Mouse (Mus musculus) lung, postnatal 0 days (tissue): ENCODE measurements around the gene Mov10. TPM values are rescaled to one million over a fixed set of nuclear protein-coding genes. Genes with fewer than 3 reads are reported as not detected.

Source experiments
- ATAC-seq: fragments of 200-750 bp; cut with Nextera tagmentation; 2 replicates; pipeline ENCODE4 v1.8.0; 2017; ENCODE audit warnings: moderate library complexity
- DNase-seq: peaks from one replicate; pipeline ENCODE4 v3.0.0-alpha.2; 2016; ENCODE audit warnings: low spot score
- H3K27ac ChIP-seq: fragments of 300-500 bp; sonication (generic); 2 replicates; pipeline ENCODE4 v1.5.1; 2014; ENCODE audit warnings: antibody characterized with exemption, mild to moderate bottlenecking, low read length, mixed read lengths
- H3K27me3 ChIP-seq: fragments of 300-500 bp; sonication (generic); replicated peaks from 2 replicates; pipeline ENCODE4 v1.6.1; 2014; ENCODE audit warnings: low read length, mixed read lengths; ENCODE audit not compliant: insufficient read depth
- H3K36me3 ChIP-seq: fragments of 300-500 bp; sonication (generic); 2 replicates; pipeline ENCODE4 v1.6.1; 2014; ENCODE audit warnings: low read length, mixed read lengths; ENCODE audit not compliant: insufficient read depth
- H3K4me1 ChIP-seq: fragments of 300-500 bp; sonication (generic); 2 replicates; pipeline ENCODE4 v1.6.1; 2014; ENCODE audit warnings: antibody characterized with exemption, low read depth, low read length, mixed read lengths; ENCODE audit not compliant: insufficient read depth
- H3K4me2 ChIP-seq: fragments of 300-500 bp; sonication (generic); replicated peaks from 2 replicates; pipeline ENCODE4 v1.6.1; 2014; ENCODE audit warnings: low read depth, mild to moderate bottlenecking, low read length, moderate library complexity, mixed read lengths
- H3K4me3 ChIP-seq: fragments of 300-500 bp; sonication (generic); 2 replicates; pipeline ENCODE4 v1.5.1; 2014; ENCODE audit warnings: low read depth, low read length
- H3K9ac ChIP-seq: fragments of 300-500 bp; sonication (generic); replicated peaks from 2 replicates; pipeline ENCODE4 v1.6.1; 2014; ENCODE audit warnings: low read depth, mild to moderate bottlenecking
- H3K9me3 ChIP-seq: fragments of 300-500 bp; sonication (generic); 2 replicates; pipeline ENCODE4 v1.6.1; 2016; ENCODE audit warnings: low read length, mixed read lengths
- CTCF ChIP-seq: IDR thresholded peaks from 2 replicates; pipeline ENCODE4 v1.5.1; 2016; ENCODE audit warnings: antibody characterized with exemption, mild to moderate bottlenecking
- EP300 ChIP-seq: IDR thresholded peaks from 2 replicates; pipeline ENCODE4 v1.6.1; 2016; ENCODE audit warnings: antibody characterized with exemption, mild to moderate bottlenecking, control low read depth
- WGBS: fragments of 180-500 bp; shearing (Covaris S2); extraction: QIAGEN DNeasy Blood & Tissue Kit; methylation state at CpG from one replicate; pipeline ENCODE4 v1.1.7; 2014; 5-methylcytosine and 5-hydroxymethylcytosine counted together
- polyA plus RNA-seq: library from polyadenylated mRNA; unstranded; fragments of >200 nt; fragmentation: Nextera tagmentation; extraction: Ambion mirVana; gene quantifications from 2 replicates; pipeline ENCODE4 v1.2.1, GENCODE M21; 2015

Mov10 gene
- polyA plus RNA-seq, 1 experiment from 2014 or later = 22.2 TPM

DNA sequence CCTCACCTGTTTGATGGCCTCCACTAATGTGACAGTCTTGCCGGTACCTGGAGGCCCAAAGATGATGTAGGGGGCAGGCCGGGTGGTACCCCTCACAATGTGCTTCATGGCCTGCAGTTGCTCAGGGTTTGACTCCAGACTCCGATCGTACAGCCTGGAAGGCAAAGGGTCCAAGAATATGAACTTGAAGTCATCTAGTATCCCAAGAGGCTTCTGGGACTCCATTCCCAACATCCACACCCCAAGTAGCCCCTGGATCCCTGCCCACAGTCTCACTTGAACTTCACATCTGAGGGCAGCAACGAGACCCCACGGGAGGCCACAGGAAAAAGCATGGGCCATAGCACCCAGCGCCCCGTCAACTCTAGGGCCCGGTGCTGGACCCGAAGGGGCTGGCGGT, 17.7 kb downstream of the Mov10 start:
- TF ChIP-seq EP300 (no peak), CTCF (no peak)
- H3K4me1 ChIP-seq = no peaks in the 10 kb centered on the region
- ATAC-seq (no peak), DNase-seq (no peak)
- peaks cover 12% of the 10 kb centered on the region for H3K36me3 ChIP-seq
- H3K27ac ChIP-seq = no peak overlapping the region
- H3K9ac ChIP-seq = no peak overlapping the region
- H3K9me3 ChIP-seq = no peaks in the 10 kb centered on the region
- WGBS = 87% methylated on average over 11 of the region's 11 CpGs
- no peak overlapping the region for H3K4me2 ChIP-seq
- H3K4me3 ChIP-seq = no peak overlapping the region
- no peaks in the 10 kb centered on the region for H3K27me3 ChIP-seq

DNA sequence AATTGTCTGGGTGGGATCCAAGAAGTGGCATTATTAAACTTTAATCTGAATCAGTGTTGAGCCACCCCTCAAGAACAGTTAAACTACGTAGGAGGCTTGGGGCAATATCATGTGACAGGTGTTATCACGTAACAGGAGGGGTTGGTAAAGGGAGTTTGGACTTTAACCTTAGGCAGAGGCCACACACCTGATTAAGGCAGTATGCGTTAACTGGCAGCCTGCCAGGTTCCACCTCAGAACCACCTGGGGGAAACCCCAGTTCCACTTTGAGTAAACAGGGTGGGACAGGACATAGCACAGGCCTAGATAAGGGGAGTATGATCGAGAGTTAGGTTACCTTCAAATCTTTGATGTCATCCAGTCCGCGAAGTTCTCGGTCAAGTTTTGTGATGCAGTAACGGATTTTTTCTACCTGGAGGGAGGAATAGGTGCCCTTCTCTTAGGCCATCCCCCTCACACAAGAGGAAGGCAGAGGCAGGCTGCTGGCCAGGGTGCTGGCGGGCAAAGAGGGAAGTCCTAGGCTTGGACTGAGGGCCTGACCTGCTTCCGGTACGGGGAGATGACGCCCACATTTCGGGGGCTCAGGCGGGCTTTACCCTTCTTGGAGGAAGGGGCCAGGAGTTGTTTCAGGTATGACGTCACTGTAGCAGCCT, 21.8 kb downstream of the Mov10 start:
- Histone ChIP-seq H3K27ac (peak overlapping the region; percentile 6; the same call in 1 of the 2 replicates), H3K4me3 (no peak overlapping the region), H3K9ac (no peak overlapping the region), H3K36me3 (peaks cover 27% of the 10 kb centered on the region; the same call in 1 of the 2 replicates), H3K27me3 (no peaks in the 10 kb centered on the region), H3K9me3 (no peaks in the 10 kb centered on the region), H3K4me1 (peaks cover 14% of the 10 kb centered on the region), H3K4me2 (no peak overlapping the region)
- WGBS = 64% methylated on average over 15 of the region's 15 CpGs
- ATAC-seq = no peak; the same call in 1 of the 2 replicates
- TF ChIP-seq CTCF (no peak), EP300 (no peak)
- DNase-seq = peak; percentile 43

DNA sequence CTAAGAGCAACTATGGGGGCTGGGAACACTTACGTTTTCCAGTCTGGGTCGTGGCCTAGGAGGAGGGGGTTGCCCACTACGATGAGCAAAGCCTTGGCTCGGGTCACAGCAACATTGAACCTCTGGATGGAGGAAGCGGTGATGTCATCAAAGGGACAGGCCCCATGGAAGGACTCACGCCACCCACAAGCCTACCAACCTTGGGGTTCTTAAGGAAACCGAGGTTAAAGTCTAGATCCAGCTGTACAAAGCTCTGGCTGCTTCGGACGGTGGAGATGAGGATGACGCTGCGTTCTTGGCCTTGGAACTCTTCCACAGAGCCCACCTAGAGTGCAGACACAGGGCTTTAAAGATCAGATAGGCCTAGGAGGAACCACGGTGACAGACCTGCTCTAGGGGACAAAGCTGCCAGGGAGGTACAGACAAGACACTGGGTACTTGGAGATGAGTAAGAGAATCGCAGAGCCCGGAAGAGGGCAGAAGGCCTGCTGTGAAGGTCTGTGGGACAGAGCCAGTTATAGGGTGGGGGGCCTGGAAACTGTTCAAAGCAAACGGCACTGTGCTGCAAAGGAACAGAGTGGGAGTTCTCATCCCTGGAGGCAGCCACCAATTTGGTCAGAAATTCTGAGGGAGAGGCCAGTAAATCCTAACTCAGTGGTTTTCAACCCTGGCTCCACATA, 22.6 kb downstream of the Mov10 start:
- H3K36me3 ChIP-seq = peaks cover 27% of the 10 kb centered on the region; the same call in 1 of the 2 replicates
- no peak overlapping the region for H3K4me2 ChIP-seq
- H3K9me3 ChIP-seq = no peaks in the 10 kb centered on the region
- no peak overlapping the region for H3K27ac ChIP-seq
- no peak for DNase-seq
- peaks cover 18% of the 10 kb centered on the region for H3K4me1 ChIP-seq
- no peak overlapping the region for H3K9ac ChIP-seq
- 66% methylated on average over 15 of the region's 15 CpGs for WGBS
- TF ChIP-seq CTCF = no peak
- no peak for TF ChIP-seq EP300
- no peaks in the 10 kb centered on the region for H3K27me3 ChIP-seq
- H3K4me3 ChIP-seq = no peak overlapping the region
- no peak for ATAC-seq

DNA sequence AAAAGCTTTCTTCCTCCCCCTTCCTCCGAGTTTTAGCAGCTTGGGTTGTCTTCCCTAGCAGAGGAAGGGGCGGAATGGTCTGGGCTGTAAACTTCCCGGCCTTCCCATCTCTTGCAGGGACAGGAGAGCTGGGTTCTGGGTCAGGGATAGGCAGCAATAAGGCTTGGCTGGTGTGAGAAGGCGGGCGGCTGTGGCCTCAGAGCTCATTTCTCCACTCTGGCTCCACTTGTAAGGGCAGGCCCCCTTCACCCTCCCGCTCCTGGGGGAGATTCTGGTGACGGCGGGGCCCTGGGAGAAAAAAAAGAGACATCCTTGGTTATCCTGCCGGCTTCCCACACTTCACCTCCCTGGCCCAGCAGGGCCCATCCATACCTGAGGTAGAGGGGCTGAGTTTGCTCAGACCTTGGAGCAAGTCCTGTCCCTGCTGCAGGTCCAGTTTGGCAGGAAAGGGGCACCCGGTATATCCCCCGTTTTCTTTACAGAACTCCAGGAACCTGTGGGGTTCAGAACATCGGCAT, 23.4 kb downstream of the Mov10 start:
- no peak overlapping the region for H3K4me3 ChIP-seq
- no peak for ATAC-seq
- no peak for DNase-seq
- H3K27me3 ChIP-seq = no peaks in the 10 kb centered on the region
- no peak overlapping the region for H3K9ac ChIP-seq
- H3K4me2 ChIP-seq = no peak overlapping the region
- no peaks in the 10 kb centered on the region for H3K9me3 ChIP-seq
- peaks cover 27% of the 10 kb centered on the region; the same call in 1 of the 2 replicates for H3K36me3 ChIP-seq
- 34% methylated on average over 12 of the region's 12 CpGs for WGBS
- peaks cover 23% of the 10 kb centered on the region for H3K4me1 ChIP-seq
- H3K27ac ChIP-seq = peak overlapping the region; percentile 64
- no peak for TF ChIP-seq CTCF
- no peak for TF ChIP-seq EP300

DNA sequence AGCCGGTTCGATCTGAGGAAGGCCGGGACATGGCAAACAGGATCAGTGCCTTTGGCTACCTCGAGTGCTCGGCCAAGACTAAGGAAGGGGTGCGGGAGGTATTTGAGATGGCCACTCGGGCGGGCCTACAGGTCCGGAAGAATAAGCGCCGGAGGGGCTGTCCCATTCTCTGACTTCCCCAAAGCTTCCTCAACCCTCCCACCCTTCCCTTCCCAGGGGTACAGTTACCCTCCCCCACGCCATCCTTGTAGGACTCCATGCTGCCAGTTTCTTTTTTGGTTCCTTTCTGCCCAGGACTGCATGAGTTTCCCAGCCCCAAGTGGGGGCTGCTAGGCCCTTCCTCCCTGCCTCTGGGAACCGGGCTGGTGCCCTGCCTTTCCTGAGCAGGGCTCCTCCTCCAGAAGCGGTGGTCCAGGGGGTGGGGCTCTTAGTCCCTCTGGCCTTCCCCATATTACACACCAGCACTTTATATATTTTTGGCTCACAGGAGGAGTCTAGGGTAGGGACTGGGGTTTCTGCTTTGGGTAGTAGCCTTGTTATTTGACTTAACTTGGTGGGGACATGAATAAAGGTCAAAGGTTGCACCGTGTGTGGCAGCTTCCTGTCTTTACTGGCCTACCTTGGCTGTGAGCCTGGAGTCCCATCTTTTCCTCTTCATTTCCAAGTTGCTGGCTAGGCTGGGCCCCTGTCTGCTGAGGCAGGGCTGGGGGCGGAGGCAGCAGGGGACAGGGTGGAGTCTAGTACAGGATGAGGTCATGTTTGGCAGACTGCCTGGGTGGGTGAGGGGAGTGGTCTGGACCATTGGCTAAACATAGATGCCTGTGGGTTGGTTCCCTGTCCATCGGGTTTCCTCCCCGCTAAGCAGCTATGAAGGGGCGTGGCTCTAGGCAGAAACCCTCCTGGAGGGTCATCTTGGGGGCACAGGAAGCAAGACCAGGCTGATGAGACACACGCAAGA, 24.2 kb downstream of the Mov10 start:
- 0 out of 2 replicates have a peak overlapping the region, but pooled peaks have one; percentile 6 for H3K4me2 ChIP-seq

More for the DNA sequence above, 24.2 kb downstream of the Mov10 start:
- ATAC-seq = peak; percentile 91
- 34% methylated on average over 20 of the region's 20 CpGs for WGBS
- Histone ChIP-seq H3K27me3 (no peaks in the 10 kb centered on the region), H3K4me3 (no peak overlapping the region), H3K9me3 (no peaks in the 10 kb centered on the region), H3K36me3 (peaks cover 27% of the 10 kb centered on the region; the same call in 1 of the 2 replicates), H3K9ac (no peak overlapping the region), H3K27ac (peak overlapping the region; percentile 64), H3K4me1 (peaks cover 27% of the 10 kb centered on the region)
- TF ChIP-seq CTCF = no peak
- TF ChIP-seq EP300 = peak; percentile 85
- peak; percentile 97 for DNase-seq
